Mouse (Mus musculus) stomach, embryonic 16.5 days (tissue): ENCODE measurements around the gene Crtc3. TPM values are rescaled to one million over a fixed set of nuclear protein-coding genes. Genes with fewer than 3 reads are reported as not detected.

Source experiments
- ATAC-seq: fragments of 200-750 bp; cut with Nextera tagmentation; 2 replicates; pipeline ENCODE4 v1.8.0; 2017; ENCODE audit warnings: moderate number of reproducible peaks, moderate TSS enrichment; ENCODE audit not compliant: insufficient read depth, low FRiP score
- H3K27ac ChIP-seq: fragments of 300-500 bp; sonication (generic); 2 replicates; pipeline ENCODE4 v1.5.1; 2014; ENCODE audit warnings: low read length
- H3K27me3 ChIP-seq: fragments of 300-500 bp; sonication (generic); 2 replicates; pipeline ENCODE4 v1.6.1; 2014; ENCODE audit warnings: low read length, control low read depth, mixed read lengths; ENCODE audit not compliant: control insufficient read depth, insufficient read depth
- H3K36me3 ChIP-seq: fragments of 300-500 bp; sonication (generic); 2 replicates; pipeline ENCODE4 v1.6.1; 2014; ENCODE audit warnings: low read length; ENCODE audit not compliant: control insufficient read depth, insufficient read depth
- H3K4me1 ChIP-seq: fragments of 300-500 bp; sonication (generic); 2 replicates; pipeline ENCODE4 v1.6.1; 2014; ENCODE audit warnings: low read length, control low read depth, mixed read lengths; ENCODE audit not compliant: control insufficient read depth, insufficient read depth
- H3K4me2 ChIP-seq: fragments of 300-500 bp; sonication (generic); 2 replicates; pipeline ENCODE4 v1.6.1; 2014; ENCODE audit warnings: low read depth, low read length, mixed read lengths
- H3K4me3 ChIP-seq: fragments of 300-500 bp; sonication (generic); replicated peaks from 2 replicates; pipeline ENCODE4 v1.5.1; 2014; ENCODE audit warnings: mild to moderate bottlenecking, low read length
- H3K9ac ChIP-seq: fragments of 300-500 bp; sonication (generic); 2 replicates; pipeline ENCODE4 v1.6.1; 2014; ENCODE audit warnings: low read length
- H3K9me3 ChIP-seq: fragments of 300-500 bp; sonication (generic); replicated peaks from 2 replicates; pipeline ENCODE4 v1.6.1; 2016; ENCODE audit warnings: low read length, control low read depth; ENCODE audit not compliant: control insufficient read depth
- WGBS: fragments of 180-500 bp; shearing (Covaris S2); extraction: QIAGEN DNeasy Blood & Tissue Kit; methylation state at CpG from one replicate; pipeline ENCODE4 v1.1.7; 2014; 5-methylcytosine and 5-hydroxymethylcytosine counted together
- polyA plus RNA-seq: library from polyadenylated mRNA; unstranded; fragments of >200 nt; fragmentation: Nextera tagmentation; extraction: Ambion mirVana; gene quantifications from 2 replicates; pipeline ENCODE4 v1.2.1, GENCODE M21; 2015

Crtc3 gene
- polyA plus RNA-seq, 1 experiment from 2014 or later: 19.1 TPM

DNA sequence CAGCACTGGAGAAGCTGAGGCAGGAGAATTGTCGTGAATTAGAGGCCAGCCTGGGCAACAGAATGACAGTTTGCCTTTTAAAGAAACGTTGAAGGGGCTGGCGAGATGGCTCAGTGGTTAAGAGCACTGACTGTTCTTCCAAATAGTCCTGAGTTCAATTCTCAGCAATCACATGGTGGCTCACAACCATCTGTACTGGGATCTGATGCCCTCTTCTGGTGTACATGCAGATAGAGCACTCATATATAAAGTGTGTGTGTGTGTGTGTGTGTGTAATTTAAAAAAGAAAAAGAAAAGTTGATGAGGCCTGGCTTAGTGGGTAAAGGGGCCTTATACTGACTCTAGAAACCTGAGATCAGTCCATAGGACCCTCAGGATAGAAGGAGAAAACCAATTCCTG lies 133.5 kb downstream of the Crtc3 start:
- WGBS: 77% methylated on average over 3 of the region's 3 CpGs
- Histone ChIP-seq H3K27ac (peak overlapping the region; percentile 85), H3K4me1 (peaks cover 15% of the 10 kb centered on the region; the same call in 1 of the 2 replicates), H3K9ac (no peak overlapping the region), H3K4me2 (no peak overlapping the region), H3K9me3 (no peaks in the 10 kb centered on the region), H3K4me3 (no peak overlapping the region), H3K27me3 (no peaks in the 10 kb centered on the region), H3K36me3 (no peaks in the 10 kb centered on the region)
- ATAC-seq: no peak

DNA sequence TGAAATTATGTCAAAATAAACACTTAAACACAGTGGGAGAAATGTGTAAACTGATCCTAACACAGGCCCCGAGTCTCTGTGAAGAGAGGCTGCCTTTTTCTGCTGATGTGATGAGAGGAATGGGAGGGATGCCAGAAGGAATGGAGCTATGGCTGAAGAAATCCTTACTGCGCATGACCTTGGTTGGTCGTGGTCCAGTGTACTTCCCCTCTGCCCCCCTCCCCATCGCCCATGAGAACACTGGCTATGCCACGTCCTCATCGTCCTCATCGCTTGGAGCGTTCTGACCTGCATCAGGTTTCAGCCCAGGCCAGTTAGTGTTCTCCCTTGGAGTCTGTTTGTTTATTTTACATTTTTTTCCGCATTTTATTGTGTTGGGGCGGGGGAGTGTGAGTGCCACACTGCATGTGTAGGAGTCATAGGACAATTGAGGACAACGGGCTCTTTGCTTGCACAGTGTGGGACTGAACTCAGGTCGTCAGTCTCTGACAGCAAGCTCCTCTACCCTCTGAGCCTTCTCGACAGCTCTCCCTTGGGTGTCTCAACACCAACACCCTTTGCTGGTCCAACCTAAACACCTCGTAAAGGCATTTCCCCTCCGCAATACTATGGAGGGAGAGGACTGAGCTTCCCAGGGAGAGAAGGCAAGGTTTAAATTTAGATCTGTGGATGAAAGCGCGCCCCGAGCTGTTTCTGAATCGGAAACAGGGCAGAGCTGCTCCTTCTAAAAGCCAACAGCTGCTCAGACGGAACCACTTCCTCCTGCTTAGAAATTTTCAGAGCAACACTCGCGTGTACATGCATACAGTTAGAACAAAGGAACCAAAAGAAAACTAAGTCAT lies 134.3 kb downstream of the Crtc3 start:
- 54% methylated on average over 22 of the region's 22 CpGs for WGBS
- Histone ChIP-seq H3K4me3 (no peak overlapping the region), H3K27me3 (no peaks in the 10 kb centered on the region), H3K9ac (0 out of 2 replicates have a peak overlapping the region, but pooled peaks have one; percentile 16), H3K27ac (peak overlapping the region; percentile 85), H3K4me1 (peaks cover 15% of the 10 kb centered on the region; the same call in 1 of the 2 replicates), H3K36me3 (no peaks in the 10 kb centered on the region), H3K9me3 (no peaks in the 10 kb centered on the region), H3K4me2 (0 out of 2 replicates have a peak overlapping the region, but pooled peaks have one; percentile 4)
- ATAC-seq: peak; percentile 80

DNA sequence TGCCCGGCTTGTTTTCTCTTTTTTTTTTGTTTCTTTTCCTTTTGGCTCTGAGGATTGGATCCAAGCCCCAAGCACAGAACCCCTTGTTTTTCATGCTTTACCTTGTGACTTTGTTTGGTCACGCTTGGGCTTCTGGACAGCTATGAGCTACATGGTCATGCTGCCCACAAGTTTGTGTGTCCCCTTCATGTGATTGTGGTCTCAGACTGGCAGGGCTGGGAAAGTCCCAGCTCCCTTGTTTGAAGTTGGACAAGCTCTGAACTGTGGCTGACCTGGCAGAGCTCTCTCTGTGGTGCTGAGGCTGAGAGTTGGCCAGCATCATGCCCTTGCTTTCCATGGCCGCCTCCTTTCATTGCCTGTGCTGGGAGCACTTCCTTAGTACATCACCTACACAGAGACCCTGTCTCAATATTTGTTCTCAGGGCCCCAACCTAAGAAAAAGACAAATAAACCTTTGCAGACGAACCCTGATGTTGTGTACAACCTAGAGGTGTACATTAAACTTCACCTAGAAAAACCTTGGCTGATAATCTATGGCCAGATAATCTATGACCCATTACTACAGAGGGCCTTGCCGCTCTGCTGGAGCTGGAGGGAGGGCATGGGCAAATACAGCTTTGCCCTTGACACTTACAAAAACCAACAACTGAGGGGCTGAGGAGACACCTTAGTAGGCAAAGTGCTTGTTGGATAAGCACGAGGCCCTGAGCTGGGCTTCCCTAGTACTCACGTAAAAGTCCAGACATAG lies 140.0 kb downstream of the Crtc3 start:
- WGBS: 66% methylated on average over 7 of the region's 7 CpGs
- H3K4me1 ChIP-seq: no peaks in the 10 kb centered on the region
- no peak for ATAC-seq

DNA sequence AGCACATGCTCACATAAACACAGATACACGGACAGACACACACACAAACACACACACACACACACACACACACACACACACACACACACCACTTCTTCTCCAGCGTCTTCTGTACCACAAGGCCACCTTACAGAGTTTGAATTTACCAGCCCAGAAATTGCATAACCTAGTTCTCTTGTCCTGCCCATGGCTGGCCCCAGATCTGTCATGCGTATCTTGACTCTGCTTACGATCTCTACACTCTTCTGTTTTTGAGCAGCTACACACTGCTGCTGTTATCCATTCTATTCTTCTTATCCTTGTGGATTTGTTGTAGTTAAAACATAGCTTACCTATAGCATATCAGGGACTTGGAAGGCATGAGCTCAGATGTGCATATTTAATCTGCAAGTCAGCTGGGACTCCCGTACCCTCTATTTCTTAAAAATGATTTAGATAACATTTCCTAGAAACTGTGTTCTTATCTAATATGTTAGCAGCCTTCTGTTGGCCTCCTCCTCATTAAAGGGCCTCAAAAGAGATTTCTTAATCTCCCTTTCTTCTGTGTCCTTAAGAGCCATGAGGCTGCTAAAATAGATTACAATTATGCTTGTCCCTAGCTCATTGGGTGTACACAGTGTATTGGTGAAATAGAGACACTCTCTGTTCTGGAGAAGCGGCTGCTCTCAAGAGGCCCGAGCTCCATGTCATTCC lies 146.4 kb downstream of the Crtc3 start:
- no peak for ATAC-seq
- Histone ChIP-seq H3K4me2 (no peak overlapping the region), H3K9ac (no peak overlapping the region), H3K27ac (no peak overlapping the region), H3K4me3 (no peak overlapping the region), H3K27me3 (no peaks in the 10 kb centered on the region), H3K4me1 (no peaks in the 10 kb centered on the region), H3K36me3 (no peaks in the 10 kb centered on the region), H3K9me3 (no peaks in the 10 kb centered on the region)
- WGBS: 64% methylated on average over 7 of the region's 7 CpGs

More for the DNA sequence above, 140.0 kb downstream of the Crtc3 start:
- Histone ChIP-seq H3K27me3 (no peaks in the 10 kb centered on the region), H3K27ac (no peak overlapping the region), H3K36me3 (no peaks in the 10 kb centered on the region), H3K4me2 (no peak overlapping the region), H3K9ac (no peak overlapping the region), H3K9me3 (no peaks in the 10 kb centered on the region), H3K4me3 (no peak overlapping the region)

DNA sequence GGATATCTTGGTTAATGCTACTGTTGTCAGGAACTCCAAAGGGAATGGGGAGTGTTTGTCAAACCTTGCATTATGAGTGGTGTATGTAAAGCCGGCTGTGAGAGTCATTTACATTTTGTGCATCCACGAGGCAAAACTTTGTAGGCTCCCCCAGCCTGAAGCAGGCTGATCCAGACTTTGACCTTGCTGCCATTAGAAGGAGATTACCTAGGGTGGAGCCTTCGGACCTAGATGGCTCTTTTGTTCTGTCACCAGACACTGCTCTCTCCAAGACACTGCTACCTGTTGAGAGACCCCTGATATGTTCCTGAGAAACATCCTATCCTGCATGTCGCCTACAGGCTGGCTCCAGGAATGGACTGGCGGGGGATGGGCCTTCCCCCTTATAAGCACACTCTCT lies 149.1 kb downstream of the Crtc3 start:
- H3K4me2 ChIP-seq: no peak overlapping the region
- no peaks in the 10 kb centered on the region; the same call in 1 of the 2 replicates for H3K4me1 ChIP-seq
- no peak for ATAC-seq
- H3K9me3 ChIP-seq: no peaks in the 10 kb centered on the region
- H3K27me3 ChIP-seq: no peaks in the 10 kb centered on the region
- no peak overlapping the region for H3K9ac ChIP-seq
- WGBS: 54% methylated on average over 5 of the region's 5 CpGs
- H3K4me3 ChIP-seq: no peak overlapping the region
- H3K27ac ChIP-seq: no peak overlapping the region
- no peaks in the 10 kb centered on the region for H3K36me3 ChIP-seq

Other genes starting within 250 kb of the Crtc3 start
- 13.2 and 13.8 TPM in 2 replicates for gene Blm, start 153.8 kb downstream of the Crtc3 start, polyA plus RNA-seq
- 99.2 and 106 TPM in 2 replicates for gene Iqgap1, start 137.1 kb upstream of the Crtc3 start, polyA plus RNA-seq
- gene Zscan2, start 172.0 kb upstream of the Crtc3 start, polyA plus RNA-seq: 1.4 and 1.6 TPM in 2 replicates
- gene Wdr73, start 212.4 kb upstream of the Crtc3 start, polyA plus RNA-seq: 25.2 and 29.1 TPM in 2 replicates
- gene Nmb, start 216.2 kb upstream of the Crtc3 start, polyA plus RNA-seq: 3.5 and 4.4 TPM in 2 replicates